Mouse (Mus musculus) frontal cortex, postnatal 36 days (tissue): ENCODE measurements at regions not wholly inside any gene's neighbourhood (a gene's known extent, or its start where the extent isn't known, plus 50 kb on each side); places are given as distances from the start of the nearest gene placed in this dataset.

Experiments used
- DNase-seq, 2 experiments: peaks; one replicate each; pipeline ENCODE4 v3.0.0; 2022; ENCODE audit warnings: low spot score in 2 of 2

- DNase-seq, result no peak
These were observed 133.0 kb upstream of the Nrxn1 start for GRCm38 (mm10) chr17:91225916-91226315.

- peak in 1 of 2 experiments; percentile 6 for DNase-seq
These were observed 123.6 kb upstream of the Nrxn1 start for GRCm38 (mm10) chr17:91216429-91216828.

GRCm38 (mm10) chr17:91182574-91182973, 89.7 kb upstream of the Nrxn1 start:
- DNase-seq, result no peak

- DNase-seq, result no peak
These were observed 69.0 kb upstream of the Nrxn1 start for GRCm38 (mm10) chr17:91161834-91162233.
